In the genomic region with DNA sequence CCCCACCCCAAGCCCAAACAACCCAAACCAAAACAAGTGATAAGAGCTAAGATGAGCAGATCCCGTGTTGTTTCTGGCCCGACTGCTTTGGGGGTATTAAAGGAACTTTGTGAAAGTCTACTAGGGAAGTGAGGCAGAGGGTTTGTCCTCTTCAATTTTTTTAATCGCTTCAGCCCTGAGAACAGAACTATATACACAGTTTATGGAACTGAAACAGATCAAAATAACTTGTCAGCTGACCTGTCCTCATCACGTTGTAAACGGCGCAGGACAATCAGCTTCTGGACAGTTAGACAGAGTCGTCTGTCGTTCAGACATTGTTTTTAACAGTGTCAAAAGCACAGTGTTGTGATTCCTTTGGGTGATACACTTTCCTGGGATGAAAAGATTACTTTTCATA, we compare ENCODE assay signal across 20 mouse cellular contexts.
DNase-seq lines count a peak whose midpoint lies in the region; ATAC-seq and TF ChIP-seq lines count a peak whose summit lies in the region.
"Had no signal": no experiment of that assay in that cellular context is flagged by ENCODE, and none has a peak within 500 bp of the region (broad histone marks: within the 10 kb centered on the region; RNA-seq: fewer than 3 reads in every experiment).

No protein-coding gene starts in this region.

- H3K4me2 ChIP-seq in midbrain, embryonic 14.5 days (ENCODE audit: low read length): no peak overlapping the region
- H3K4me2 ChIP-seq: embryonic facial prominence, embryonic 12.5 days; limb, embryonic 15.5 days; midbrain, embryonic 15.5 days; neural tube, embryonic 12.5 days had no signal

- ATAC-seq in megakaryocyte progenitor cell, adult 5-6 weeks (replicated peaks; ENCODE audit: poor library complexity): peak; percentile 46
- ATAC-seq in midbrain, embryonic 14.5 days (ENCODE audit: low FRiP score, low TSS enrichment): no peak
- ATAC-seq: activated CD4-positive, CD25-positive, alpha-beta regulatory T cell, adult 4 months; hindbrain, postnatal 0 days; midbrain, embryonic 15.5 days had no signal

- peak; percentile 90 for DNase-seq in heart, adult 11 months
- DNase-seq in heart, postnatal 4 days: no peak
- DNase-seq in layer of hippocampus, adult 9-11 months: peak; percentile 35
- no peak for DNase-seq in layer of hippocampus, adult 11-12 months (ENCODE audit: low spot score)
- no peak for DNase-seq in midbrain, embryonic 14.5 days
- DNase-seq in layer of hippocampus, postnatal 36 days: no peak
- DNase-seq: adrenal gland, postnatal 25 days; cerebellum, adult 11 months; cerebellum, postnatal 36 days; gastrocnemius, postnatal 14 days; kidney, adult 8-10 months; right cerebral cortex, postnatal 14 days had no signal

- H3K9ac ChIP-seq in midbrain, embryonic 14.5 days (replicated peaks; ENCODE audit: low read length): no peak overlapping the region
- H3K9ac ChIP-seq: embryonic facial prominence, embryonic 12.5 days; limb, embryonic 15.5 days; midbrain, embryonic 15.5 days; neural tube, embryonic 12.5 days had no signal

- H3K9me3 ChIP-seq in midbrain, embryonic 14.5 days (ENCODE audit: control insufficient read depth, low read length): no peaks in the 10 kb centered on the region
- H3K9me3 ChIP-seq: embryonic facial prominence, embryonic 12.5 days; limb, embryonic 15.5 days; midbrain, embryonic 15.5 days; neural tube, embryonic 12.5 days had no signal

- 34% methylated on average over 8 of the region's 8 CpGs for WGBS in bone marrow, adult 2 months
- WGBS in midbrain, embryonic 14.5 days: 88% methylated on average over 8 of the region's 8 CpGs

- no peak overlapping the region for H3K4me3 ChIP-seq in bone marrow, adult 2 months (replicated peaks; ENCODE audit: control insufficient read depth, low read depth, low read length)
- H3K4me3 ChIP-seq in midbrain, embryonic 14.5 days (replicated peaks; ENCODE audit: low read depth, low read length): no peak overlapping the region
- H3K4me3 ChIP-seq: embryonic facial prominence, embryonic 12.5 days; limb, embryonic 15.5 days; midbrain, embryonic 15.5 days; neural tube, embryonic 12.5 days had no signal

- H3K27ac ChIP-seq in bone marrow, adult 2 months (ENCODE audit: control insufficient read depth, insufficient read depth, low read depth, low read length, poor library complexity): peak overlapping the region; percentile 46; the same call in 1 of the 2 replicates
- H3K27ac ChIP-seq in midbrain, embryonic 14.5 days (replicated peaks; ENCODE audit: low read depth, low read length): no peak overlapping the region
- H3K27ac ChIP-seq: embryonic facial prominence, embryonic 12.5 days; hindbrain, postnatal 0 days; limb, embryonic 15.5 days; midbrain, embryonic 15.5 days; neural tube, embryonic 12.5 days had no signal

- no peaks in the 10 kb centered on the region for H3K27me3 ChIP-seq in midbrain, embryonic 14.5 days (ENCODE audit: control insufficient read depth, insufficient read depth, low read length)
- H3K27me3 ChIP-seq: embryonic facial prominence, embryonic 12.5 days; limb, embryonic 15.5 days; midbrain, embryonic 15.5 days; neural tube, embryonic 12.5 days had no signal

- peaks cover 10% of the 10 kb centered on the region for H3K4me1 ChIP-seq in bone marrow, adult 2 months (ENCODE audit: control insufficient read depth, insufficient read depth, low read length)
- no peaks in the 10 kb centered on the region for H3K4me1 ChIP-seq in midbrain, embryonic 14.5 days (ENCODE audit: control insufficient read depth, insufficient read depth, low read length)
- H3K4me1 ChIP-seq: embryonic facial prominence, embryonic 12.5 days; midbrain, embryonic 15.5 days; neural tube, embryonic 12.5 days had no signal

- no peaks in the 10 kb centered on the region for H3K36me3 ChIP-seq in midbrain, embryonic 14.5 days (ENCODE audit: control insufficient read depth, insufficient read depth, low read length)
- H3K36me3 ChIP-seq: embryonic facial prominence, embryonic 12.5 days; limb, embryonic 15.5 days; midbrain, embryonic 15.5 days; neural tube, embryonic 12.5 days had no signal

- no peak for TF ChIP-seq CTCF in bone marrow, adult 2 months (IDR thresholded peaks at IDR 0.05; ENCODE audit: control insufficient read depth, insufficient read depth, low read length)

- no peak for TF ChIP-seq POLR2A in bone marrow, adult 2 months (IDR thresholded peaks at IDR 0.05; ENCODE audit: borderline replicate concordance, control insufficient read depth, low read depth, low read length)

Comparison
In these comparisons a context has a peak if more than half of its experiments do, and no peak if none do; other contexts are left out.
1. DNase-seq: peak in heart, adult 11 months (single experiment) and layer of hippocampus, adult 9-11 months (single experiment); none in heart, postnatal 4 days (single experiment), layer of hippocampus, adult 11-12 months (single experiment), midbrain, embryonic 14.5 days (single experiment) and layer of hippocampus, postnatal 36 days (0 of 2).